Mouse (Mus musculus) heart, embryonic 14.5 days (tissue): ENCODE results near the gene Gm17571. TPM values are rescaled to one million over a fixed set of nuclear protein-coding genes. Genes with fewer than 3 reads are reported as not detected.

ENCODE experiments used
- ATAC-seq: fragments of 200-750 bp; cut with Nextera tagmentation; 2 replicates; pipeline ENCODE4 v1.8.0; 2017; ENCODE audit warnings: low read depth, moderate TSS enrichment; ENCODE audit not compliant: insufficient number of reproducible peaks, insufficient read depth, low FRiP score
- H3K27ac ChIP-seq, 2 experiments: fragments of 200-500 bp in 1 of 2; fragments of 300-500 bp in 1 of 2; sonication (generic) in 1 of 2; replicated peaks in 1 of 2; 2 replicates each; pipeline ENCODE4 v1.5.1; 2012 to 2014; ENCODE audit warnings: low read depth in 2 of 2, low read length in 2 of 2, control low read depth in 1 of 2, mild to moderate bottlenecking in 1 of 2, mixed read lengths in 1 of 2; ENCODE audit not compliant: control insufficient read depth in 1 of 2, insufficient read depth in 1 of 2
- H3K27me3 ChIP-seq: fragments of 300-500 bp; sonication (generic); 2 replicates; pipeline ENCODE4 v1.6.1; 2014; ENCODE audit warnings: mild to moderate bottlenecking, low read length, control low read depth; ENCODE audit not compliant: control insufficient read depth, insufficient read depth
- H3K36me3 ChIP-seq: fragments of 300-500 bp; sonication (generic); 2 replicates; pipeline ENCODE4 v1.6.1; 2014; ENCODE audit warnings: mild to moderate bottlenecking, control low read depth, low read length, mixed read lengths; ENCODE audit not compliant: control insufficient read depth, insufficient read depth
- H3K4me1 ChIP-seq, 2 experiments: fragments of 200-500 bp in 1 of 2; fragments of 300-500 bp in 1 of 2; sonication (generic) in 1 of 2; 2 replicates each; pipeline ENCODE4 v1.6.1; 2012 to 2014; ENCODE audit warnings: low read length in 2 of 2, control low read depth in 1 of 2, mixed read lengths in 1 of 2; ENCODE audit not compliant: control insufficient read depth in 2 of 2, insufficient read depth in 2 of 2
- H3K4me2 ChIP-seq: fragments of 300-500 bp; sonication (generic); 2 replicates; pipeline ENCODE4 v1.6.1; 2014; ENCODE audit warnings: mild to moderate bottlenecking, low read length
- H3K4me3 ChIP-seq, 2 experiments: fragments of 200-500 bp in 1 of 2; fragments of 300-500 bp in 1 of 2; sonication (generic) in 1 of 2; 2 replicates each; pipeline ENCODE4 v1.5.1; 2012 to 2014; ENCODE audit warnings: low read length in 2 of 2, mild to moderate bottlenecking in 2 of 2, control low read depth in 1 of 2, low read depth in 1 of 2, moderate library complexity in 1 of 2; ENCODE audit not compliant: control insufficient read depth in 1 of 2, insufficient read depth in 1 of 2
- H3K9ac ChIP-seq: fragments of 300-500 bp; sonication (generic); 2 replicates; pipeline ENCODE4 v1.6.1; 2014; ENCODE audit warnings: mild to moderate bottlenecking, low read length
- H3K9me3 ChIP-seq: fragments of 300-500 bp; sonication (generic); 2 replicates; pipeline ENCODE4 v1.6.1; 2016; ENCODE audit warnings: low read length, control low read depth; ENCODE audit not compliant: control insufficient read depth
- WGBS: fragments of 180-500 bp; shearing (Covaris S2); extraction: QIAGEN DNeasy Blood & Tissue Kit; methylation state at CpG from one replicate; pipeline ENCODE4 v1.1.7; 2014; 5-methylcytosine and 5-hydroxymethylcytosine counted together
- polyA plus RNA-seq: library from polyadenylated mRNA; unstranded; fragments of >200 nt; fragmentation: Nextera tagmentation; extraction: Ambion mirVana; gene quantifications from 2 replicates; pipeline ENCODE4 v1.2.1, GENCODE M21; 2014

The Gm17571 gene
- polyA plus RNA-seq: not detected in 2 replicates

GRCm38 (mm10) chr9:13446703-13447285, at the start of gene Gm17571:
Gm17571 (minus strand) TSS chr9:13446753.
- Histone ChIP-seq H3K4me1 (peaks cover 8 to 27% of the 10 kb centered on the region in 2 experiments), H3K9me3 (no peaks in the 10 kb centered on the region), H3K9ac (no peak within 1 kb of the TSS), H3K27me3 (no peaks in the 10 kb centered on the region), H3K36me3 (no peaks in the 10 kb centered on the region), H3K4me3 (no peak within 1 kb of the TSS), H3K4me2 (no peak within 1 kb of the TSS), H3K27ac (no peak within 1 kb of the TSS)
- ATAC-seq: no peak
- 60% methylated on average over 4 of the region's 4 CpGs for WGBS

GRCm38 (mm10) chr9:13495530-13495929, 49.0 kb upstream of the Gm17571 start:
- Histone ChIP-seq H3K9ac (no peak overlapping the region), H3K36me3 (no peaks in the 10 kb centered on the region), H3K4me1 (peaks cover 19 to 23% of the 10 kb centered on the region in 2 experiments), H3K9me3 (no peaks in the 10 kb centered on the region), H3K27ac (no peak overlapping the region), H3K4me3 (no peak overlapping the region), H3K4me2 (no peak overlapping the region), H3K27me3 (no peaks in the 10 kb centered on the region)
- no peak for ATAC-seq

GRCm38 (mm10) chr9:13493746-13494145, 47.2 kb upstream of the Gm17571 start:
- no peaks in the 10 kb centered on the region for H3K27me3 ChIP-seq
- no peaks in the 10 kb centered on the region for H3K9me3 ChIP-seq
- H3K4me3 ChIP-seq: no peak overlapping the region
- peaks cover 15 to 22% of the 10 kb centered on the region in 2 experiments for H3K4me1 ChIP-seq
- H3K27ac ChIP-seq: no peak overlapping the region
- no peak overlapping the region for H3K9ac ChIP-seq
- no peak for ATAC-seq
- H3K36me3 ChIP-seq: no peaks in the 10 kb centered on the region
- WGBS: 63% methylated on average over 2 of the region's 2 CpGs
- no peak overlapping the region for H3K4me2 ChIP-seq

- H3K4me1 ChIP-seq: peaks cover 8 to 13% of the 10 kb centered on the region in 2 experiments
- H3K4me3 ChIP-seq: no peak overlapping the region
- H3K9ac ChIP-seq: no peak overlapping the region
- no peaks in the 10 kb centered on the region for H3K27me3 ChIP-seq
- no peaks in the 10 kb centered on the region for H3K9me3 ChIP-seq
- no peak overlapping the region for H3K4me2 ChIP-seq
- H3K36me3 ChIP-seq: no peaks in the 10 kb centered on the region
- 79% methylated on average over 2 of the region's 2 CpGs for WGBS
- ATAC-seq: no peak
- H3K27ac ChIP-seq: no peak overlapping the region
Observed at GRCm38 (mm10) chr9:13492807-13493206, 46.3 kb upstream of the Gm17571 start.

GRCm38 (mm10) chr9:13491854-13492620, 45.5 kb upstream of the Gm17571 start:
- ATAC-seq: no peak
- H3K9me3 ChIP-seq: no peaks in the 10 kb centered on the region
- H3K27me3 ChIP-seq: no peaks in the 10 kb centered on the region
- H3K4me3 ChIP-seq: no peak overlapping the region
- H3K4me2 ChIP-seq: no peak overlapping the region
- 82% methylated on average over 9 of the region's 9 CpGs for WGBS
- no peaks in the 10 kb centered on the region for H3K36me3 ChIP-seq
- H3K9ac ChIP-seq: no peak overlapping the region
- H3K27ac ChIP-seq: no peak overlapping the region
- H3K4me1 ChIP-seq: peaks cover 4 to 5% of the 10 kb centered on the region in 2 experiments

GRCm38 (mm10) chr9:13491107-13491506, 44.6 kb upstream of the Gm17571 start:
- no peak overlapping the region for H3K4me3 ChIP-seq
- H3K4me2 ChIP-seq: no peak overlapping the region
- no peak for ATAC-seq
- WGBS: 66% methylated on average over 1 of the region's 1 CpGs
- no peaks in the 10 kb centered on the region for H3K9me3 ChIP-seq
- H3K4me1 ChIP-seq: peaks cover 0 to 2% of the 10 kb centered on the region in 2 experiments; a peak in 2 of 4 replicates
- H3K9ac ChIP-seq: no peak overlapping the region
- H3K27me3 ChIP-seq: no peaks in the 10 kb centered on the region
- no peaks in the 10 kb centered on the region for H3K36me3 ChIP-seq
- no peak overlapping the region for H3K27ac ChIP-seq

- H3K36me3 ChIP-seq: no peaks in the 10 kb centered on the region
- ATAC-seq: no peak
- H3K9ac ChIP-seq: no peak overlapping the region
- no peak overlapping the region for H3K4me2 ChIP-seq
- peaks cover 8 to 23% of the 10 kb centered on the region in 2 experiments for H3K4me1 ChIP-seq
- H3K27me3 ChIP-seq: no peaks in the 10 kb centered on the region
- no peak overlapping the region for H3K4me3 ChIP-seq
- H3K9me3 ChIP-seq: no peaks in the 10 kb centered on the region
- H3K27ac ChIP-seq: no peak overlapping the region
- WGBS: 59% methylated on average over 1 of the region's 1 CpGs
Observed at GRCm38 (mm10) chr9:13485914-13486313, 39.4 kb upstream of the Gm17571 start.
